Mouse (Mus musculus) left cerebral cortex, postnatal 4 days (tissue): ENCODE measurements around the gene Lin28b. TPM values are rescaled to one million over a fixed set of nuclear protein-coding genes. Genes with fewer than 3 reads are reported as not detected.

Experiments
- DNase-seq: peaks from one replicate; pipeline ENCODE4 v3.0.0-alpha.2; 2022
- intact Hi-C: fragments of 180-260 bp; cut with DNase I; formaldehyde crosslinking; loops from one replicate; pipeline ENCODE4 v1.15.1; 2025
- total RNA-seq, 2 experiments: library from RNA; stranded (reverse); gene quantifications; 2 replicates each; pipeline ENCODE4 v1.2.3; 2021

The Lin28b gene
- total RNA-seq, 2 experiments from 2014 or later, result 4.5 to 5.9 TPM

DNA sequence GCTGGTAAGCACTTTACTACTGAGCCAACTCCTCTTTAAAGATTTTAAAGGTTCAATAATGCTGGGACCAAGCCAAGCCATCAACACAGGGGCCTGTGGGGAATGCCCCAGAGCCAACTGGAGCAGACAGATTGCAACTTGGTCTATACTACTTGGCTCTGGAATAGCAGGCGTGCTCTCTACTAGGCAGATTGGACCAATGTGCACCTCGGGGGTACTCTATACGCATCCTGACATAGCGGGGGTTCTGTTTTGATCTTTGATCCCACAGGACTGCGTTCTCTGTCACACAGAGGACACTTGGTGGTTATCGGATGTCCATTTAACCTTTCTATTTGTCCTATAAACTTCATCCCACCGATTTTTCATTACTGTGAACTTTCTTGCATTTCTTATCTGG, 151.3 kb downstream of the Lin28b start:
- DNase-seq, result no peak
- intact Hi-C loops, result no loop called here

DNA sequence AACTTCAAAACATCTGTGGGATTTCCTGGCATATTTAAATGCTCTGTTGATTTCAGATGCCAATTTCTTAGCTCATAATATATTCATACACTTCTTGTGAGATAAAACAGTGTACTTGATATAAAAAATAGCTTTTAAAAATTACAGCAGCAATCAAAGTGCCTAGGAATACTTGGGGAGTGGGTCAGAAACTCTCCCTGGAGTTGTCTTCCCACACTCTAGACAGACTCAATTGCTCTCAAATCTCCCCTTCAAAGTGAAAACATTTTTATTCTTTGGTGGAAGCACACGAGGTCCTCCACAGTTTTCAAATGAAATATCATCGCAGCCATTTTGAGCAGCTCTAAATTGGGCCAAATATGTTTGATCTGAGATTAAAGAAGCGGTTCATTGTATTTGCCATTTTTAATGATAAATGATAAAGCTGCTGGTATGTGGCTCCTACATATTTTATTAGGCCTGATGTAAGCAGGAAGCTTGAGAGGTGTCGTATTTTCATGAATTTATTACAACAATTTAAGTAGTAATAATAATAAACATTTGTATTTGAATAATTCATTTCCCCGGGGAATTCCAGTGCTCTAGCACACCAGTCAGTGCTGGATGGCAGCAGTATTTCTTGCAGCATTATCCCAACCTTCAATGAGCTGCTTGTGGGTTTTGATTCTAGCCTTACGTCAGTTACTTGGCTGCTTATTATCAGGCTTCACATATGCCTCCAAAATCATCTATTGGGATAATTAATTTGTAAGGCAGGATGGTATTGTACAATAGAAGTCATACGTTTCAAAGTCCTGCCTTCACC, 157.8 kb downstream of the Lin28b start:
- no peak for DNase-seq
- intact Hi-C loops, result no loop called here

Other genes with a start within 250 kb of the Lin28b start
- 1 to 10 TPM in 1 of 2 experiments, under 1 TPM in 1; 0.34 to 1.1 TPM for gene Bves, start 150.6 kb downstream of the Lin28b start, total RNA-seq
- 10 to 100 TPM; 25.1 to 25.4 TPM for gene Hace1, start 91.4 kb upstream of the Lin28b start, total RNA-seq